Mouse (Mus musculus) midbrain, embryonic 14.5 days (tissue): ENCODE measurements around the gene Srsf5. TPM values are rescaled to one million over a fixed set of nuclear protein-coding genes. Genes with fewer than 3 reads are reported as not detected.

Experiments used
- ATAC-seq: fragments of 200-750 bp; cut with Nextera tagmentation; 2 replicates; pipeline ENCODE4 v1.8.0; 2017; ENCODE audit warnings: moderate number of reproducible peaks, moderate library complexity; ENCODE audit not compliant: low FRiP score, low TSS enrichment
- DNase-seq: peaks from one replicate; pipeline ENCODE4 v3.0.0-alpha.2; 2015
- H3K27ac ChIP-seq: fragments of 300-500 bp; sonication (generic); replicated peaks from 2 replicates; pipeline ENCODE4 v1.5.1; 2014; ENCODE audit warnings: mild to moderate bottlenecking, low read depth, low read length, moderate library complexity
- H3K27me3 ChIP-seq: fragments of 300-500 bp; sonication (generic); 2 replicates; pipeline ENCODE4 v1.6.1; 2014; ENCODE audit warnings: low read length, control low read depth, mixed read lengths; ENCODE audit not compliant: control insufficient read depth, insufficient read depth
- H3K36me3 ChIP-seq: fragments of 300-500 bp; sonication (generic); 2 replicates; pipeline ENCODE4 v1.6.1; 2014; ENCODE audit warnings: low read length, control low read depth; ENCODE audit not compliant: control insufficient read depth, insufficient read depth
- H3K4me1 ChIP-seq: fragments of 300-500 bp; sonication (generic); 2 replicates; pipeline ENCODE4 v1.6.1; 2014; ENCODE audit warnings: mild to moderate bottlenecking, antibody characterized with exemption, low read length, control low read depth; ENCODE audit not compliant: control insufficient read depth, insufficient read depth
- H3K4me2 ChIP-seq: fragments of 300-500 bp; sonication (generic); 2 replicates; pipeline ENCODE4 v1.6.1; 2014; ENCODE audit warnings: mild to moderate bottlenecking, low read length, moderate library complexity
- H3K4me3 ChIP-seq: fragments of 300-500 bp; sonication (generic); replicated peaks from 2 replicates; pipeline ENCODE4 v1.5.1; 2014; ENCODE audit warnings: low read depth, low read length
- H3K9ac ChIP-seq: fragments of 300-500 bp; sonication (generic); replicated peaks from 2 replicates; pipeline ENCODE4 v1.6.1; 2014; ENCODE audit warnings: mild to moderate bottlenecking, low read length, moderate library complexity
- H3K9me3 ChIP-seq: fragments of 300-500 bp; sonication (generic); 2 replicates; pipeline ENCODE4 v1.6.1; 2016; ENCODE audit warnings: low read length, control low read depth, mixed read lengths; ENCODE audit not compliant: control insufficient read depth
- WGBS: fragments of 180-500 bp; shearing (Covaris S2); extraction: QIAGEN DNeasy Blood & Tissue Kit; methylation state at CpG from one replicate; pipeline ENCODE4 v1.1.7; 2014; 5-methylcytosine and 5-hydroxymethylcytosine counted together
- polyA plus RNA-seq: library from polyadenylated mRNA; unstranded; fragments of >200 nt; fragmentation: Nextera tagmentation; extraction: Ambion mirVana; gene quantifications from 2 replicates; pipeline ENCODE4 v1.2.1, GENCODE M21; 2014

The Srsf5 gene
- polyA plus RNA-seq, 1 experiment from 2014 or later, result 294 TPM

- no peak for ATAC-seq
- no peaks in the 10 kb centered on the region for H3K36me3 ChIP-seq
- H3K4me1 ChIP-seq, result no peaks in the 10 kb centered on the region
- H3K4me2 ChIP-seq, result no peak overlapping the region
- H3K9ac ChIP-seq, result no peak overlapping the region
- H3K27ac ChIP-seq, result no peak overlapping the region
- no peaks in the 10 kb centered on the region for H3K27me3 ChIP-seq
- H3K9me3 ChIP-seq, result no peaks in the 10 kb centered on the region
- no peak for DNase-seq
- no peak overlapping the region for H3K4me3 ChIP-seq
- 86% methylated on average over 1 of the region's 1 CpGs for WGBS
These were observed 17.8 kb upstream of the Srsf5 start for GRCm38 (mm10) chr12:80927518-80927917.

GRCm38 (mm10) chr12:80928881-80929280 lies 16.4 kb upstream of the Srsf5 start:
- WGBS, result 89% methylated on average over 3 of the region's 3 CpGs
- DNase-seq, result no peak
- Histone ChIP-seq H3K27ac (no peak overlapping the region), H3K36me3 (no peaks in the 10 kb centered on the region), H3K27me3 (no peaks in the 10 kb centered on the region), H3K4me2 (no peak overlapping the region), H3K4me1 (no peaks in the 10 kb centered on the region), H3K9ac (no peak overlapping the region), H3K9me3 (no peaks in the 10 kb centered on the region), H3K4me3 (no peak overlapping the region)
- no peak for ATAC-seq

GRCm38 (mm10) chr12:80930141-80930540 lies 15.2 kb upstream of the Srsf5 start:
- no peak overlapping the region for H3K4me2 ChIP-seq
- WGBS, result 86% methylated on average over 7 of the region's 7 CpGs
- H3K4me1 ChIP-seq, result no peaks in the 10 kb centered on the region
- H3K27me3 ChIP-seq, result no peaks in the 10 kb centered on the region
- DNase-seq, result no peak
- ATAC-seq, result no peak
- no peak overlapping the region for H3K9ac ChIP-seq
- H3K27ac ChIP-seq, result no peak overlapping the region
- no peaks in the 10 kb centered on the region for H3K36me3 ChIP-seq
- no peaks in the 10 kb centered on the region for H3K9me3 ChIP-seq
- H3K4me3 ChIP-seq, result no peak overlapping the region

GRCm38 (mm10) chr12:80931402-80932140 lies 13.7 kb upstream of the Srsf5 start:
- H3K27ac ChIP-seq, result no peak overlapping the region
- no peak for DNase-seq
- no peak overlapping the region for H3K4me3 ChIP-seq
- WGBS, result 85% methylated on average over 3 of the region's 3 CpGs
- ATAC-seq, result no peak
- no peaks in the 10 kb centered on the region for H3K36me3 ChIP-seq
- no peak overlapping the region for H3K4me2 ChIP-seq
- H3K9ac ChIP-seq, result no peak overlapping the region
- H3K27me3 ChIP-seq, result no peaks in the 10 kb centered on the region
- H3K9me3 ChIP-seq, result no peaks in the 10 kb centered on the region
- no peaks in the 10 kb centered on the region for H3K4me1 ChIP-seq

- Histone ChIP-seq H3K4me2 (no peak overlapping the region), H3K9ac (no peak overlapping the region), H3K27me3 (no peaks in the 10 kb centered on the region), H3K9me3 (no peaks in the 10 kb centered on the region), H3K27ac (no peak overlapping the region), H3K4me3 (no peak overlapping the region), H3K36me3 (no peaks in the 10 kb centered on the region), H3K4me1 (no peaks in the 10 kb centered on the region)
- ATAC-seq (no peak), DNase-seq (no peak)
- 100% methylated on average over 1 of the region's 1 CpGs for WGBS
These were observed 12.4 kb upstream of the Srsf5 start for GRCm38 (mm10) chr12:80932865-80933264.

GRCm38 (mm10) chr12:80936751-80937150 lies 8.6 kb upstream of the Srsf5 start:
- H3K4me2 ChIP-seq, result no peak overlapping the region
- DNase-seq (no peak), ATAC-seq (no peak)
- no peaks in the 10 kb centered on the region for H3K36me3 ChIP-seq
- H3K9me3 ChIP-seq, result no peaks in the 10 kb centered on the region
- WGBS, result 82% methylated on average over 2 of the region's 2 CpGs
- H3K27me3 ChIP-seq, result no peaks in the 10 kb centered on the region
- H3K4me1 ChIP-seq, result no peaks in the 10 kb centered on the region
- no peak overlapping the region for H3K27ac ChIP-seq
- H3K4me3 ChIP-seq, result no peak overlapping the region
- no peak overlapping the region for H3K9ac ChIP-seq

GRCm38 (mm10) chr12:80937331-80938029 lies 7.8 kb upstream of the Srsf5 start:
- ATAC-seq, result no peak
- H3K4me2 ChIP-seq, result no peak overlapping the region
- no peak overlapping the region for H3K27ac ChIP-seq
- WGBS, result 85% methylated on average over 9 of the region's 9 CpGs
- no peaks in the 10 kb centered on the region for H3K9me3 ChIP-seq
- H3K36me3 ChIP-seq, result no peaks in the 10 kb centered on the region
- no peak overlapping the region for H3K9ac ChIP-seq
- no peaks in the 10 kb centered on the region for H3K27me3 ChIP-seq
- H3K4me3 ChIP-seq, result no peak overlapping the region
- DNase-seq, result no peak
- no peaks in the 10 kb centered on the region for H3K4me1 ChIP-seq

GRCm38 (mm10) chr12:80938642-80939041 lies 6.7 kb upstream of the Srsf5 start:
- H3K9ac ChIP-seq, result no peak overlapping the region
- no peaks in the 10 kb centered on the region for H3K4me1 ChIP-seq
- no peaks in the 10 kb centered on the region for H3K36me3 ChIP-seq
- ATAC-seq (no peak), DNase-seq (no peak)
- no peak overlapping the region for H3K27ac ChIP-seq
- no peak overlapping the region for H3K4me2 ChIP-seq
- H3K27me3 ChIP-seq, result no peaks in the 10 kb centered on the region
- H3K4me3 ChIP-seq, result no peak overlapping the region
- 77% methylated on average over 5 of the region's 5 CpGs for WGBS
- no peaks in the 10 kb centered on the region for H3K9me3 ChIP-seq

- Histone ChIP-seq H3K4me2 (no peak overlapping the region), H3K4me1 (no peaks in the 10 kb centered on the region), H3K9ac (no peak overlapping the region), H3K9me3 (no peaks in the 10 kb centered on the region), H3K36me3 (no peaks in the 10 kb centered on the region), H3K4me3 (no peak overlapping the region), H3K27ac (no peak overlapping the region), H3K27me3 (no peaks in the 10 kb centered on the region)
- WGBS, result 76% methylated on average over 4 of the region's 4 CpGs
- DNase-seq (no peak), ATAC-seq (no peak)
These were observed 6.1 kb upstream of the Srsf5 start for GRCm38 (mm10) chr12:80939165-80939564.
